Mouse (Mus musculus): Measurements from ENCODE around the gene Prss53.

Prss53 gene

GRCm38 (mm10) chr7:127890798-127891197, at the start of gene Prss53:
Gene Prss53, minus strand, starts transcription at chr7:127890970.
- DNase-seq (ENCODE audit: low spot score) = no peak

DNA sequence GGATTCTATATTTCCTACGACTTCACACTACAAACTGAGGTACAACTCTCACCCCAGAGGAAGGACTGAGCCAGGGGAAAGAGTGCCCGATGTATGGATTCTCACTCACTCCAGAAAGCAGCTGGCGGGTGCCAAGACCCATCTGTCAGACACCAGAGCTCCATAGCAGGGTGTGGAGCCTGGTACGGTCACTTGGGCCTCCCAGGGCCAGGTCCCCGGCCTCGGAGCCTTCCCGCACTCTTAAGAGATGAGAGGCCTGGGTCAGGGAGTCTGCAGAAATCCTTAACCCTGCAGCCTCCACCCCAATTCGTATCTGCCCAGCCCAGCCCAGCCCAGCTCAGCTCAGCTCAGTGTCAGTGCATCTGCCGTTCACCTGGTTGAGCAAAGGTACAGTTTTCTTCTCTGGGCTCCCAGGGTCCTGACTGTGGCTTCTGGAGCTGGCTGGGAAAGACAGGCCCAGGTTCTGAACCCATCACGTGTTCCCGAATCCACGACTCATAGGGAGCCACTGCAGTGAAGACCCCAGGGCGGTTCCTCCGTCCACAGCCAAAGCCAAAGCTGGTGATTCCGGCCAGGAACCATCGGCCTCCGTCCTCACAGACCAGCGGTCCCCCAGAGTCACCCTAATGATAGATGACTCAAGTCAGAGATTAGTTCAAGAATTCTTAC, 45.6 kb upstream of the Prss53 start:
- no peak for DNase-seq (ENCODE audit: low spot score)

DNA sequence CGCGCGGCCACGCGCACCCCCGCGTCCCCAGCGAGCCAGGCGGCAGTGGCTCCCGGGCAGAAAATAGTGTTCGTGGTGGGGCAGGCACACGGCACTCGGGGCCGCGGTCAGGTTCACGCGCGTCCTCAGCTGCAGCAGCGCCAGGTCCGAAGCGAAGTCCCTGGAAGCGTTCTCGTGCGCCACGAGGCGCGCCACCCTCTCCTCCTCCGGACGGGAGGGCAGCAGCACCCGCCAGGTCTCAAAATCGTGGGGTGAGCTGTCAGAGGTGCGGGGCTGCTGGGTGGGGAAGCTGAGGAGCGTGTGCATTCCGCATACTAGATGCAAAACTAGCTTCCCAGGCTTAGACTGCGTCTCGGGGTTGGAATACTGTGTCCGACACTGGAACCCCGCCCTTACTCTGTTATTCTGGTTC, 45.0 kb upstream of the Prss53 start:
- no peak for DNase-seq (ENCODE audit: low spot score)

- peak; percentile 95 for DNase-seq (ENCODE audit: low spot score)
Measured at GRCm38 (mm10) chr7:127935028-127935722, 44.4 kb upstream of the Prss53 start.

- no peak for DNase-seq (ENCODE audit: low spot score)
Measured at GRCm38 (mm10) chr7:127934075-127934474, 43.3 kb upstream of the Prss53 start.

- no peak for DNase-seq (ENCODE audit: low spot score)
Measured at GRCm38 (mm10) chr7:127932273-127933031, 41.7 kb upstream of the Prss53 start.

GRCm38 (mm10) chr7:127931351-127932135, 40.8 kb upstream of the Prss53 start:
- DNase-seq (ENCODE audit: low spot score) = no peak

GRCm38 (mm10) chr7:127930636-127931035, 39.9 kb upstream of the Prss53 start:
- no peak for DNase-seq (ENCODE audit: low spot score)

- no peak for DNase-seq (ENCODE audit: low spot score)
Measured at GRCm38 (mm10) chr7:127929923-127930322, 39.2 kb upstream of the Prss53 start, which contains the start of gene Prss8. Gene Prss8, minus strand, starts transcription at chr7:127930104.

DNA sequence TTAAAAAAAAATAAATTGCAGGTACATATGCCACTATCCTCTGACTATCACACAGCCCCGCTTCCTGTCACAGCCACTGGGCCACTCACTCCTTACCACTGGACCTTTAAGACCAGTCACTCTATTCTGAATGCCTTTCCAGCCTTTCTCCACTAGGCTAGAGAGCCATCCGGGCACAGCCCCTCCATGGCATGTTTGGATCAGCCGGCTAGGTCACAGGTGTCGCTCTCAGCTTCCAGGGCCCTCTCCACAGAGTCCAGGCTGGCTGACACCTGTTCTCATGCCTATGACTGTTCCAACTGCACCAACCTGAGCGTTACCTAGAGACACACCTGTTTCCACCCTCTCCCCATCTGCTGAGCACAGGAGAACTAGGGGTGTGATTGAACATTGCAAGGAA, 37.8 kb upstream of the Prss53 start:
- no peak for DNase-seq (ENCODE audit: low spot score)

DNA sequence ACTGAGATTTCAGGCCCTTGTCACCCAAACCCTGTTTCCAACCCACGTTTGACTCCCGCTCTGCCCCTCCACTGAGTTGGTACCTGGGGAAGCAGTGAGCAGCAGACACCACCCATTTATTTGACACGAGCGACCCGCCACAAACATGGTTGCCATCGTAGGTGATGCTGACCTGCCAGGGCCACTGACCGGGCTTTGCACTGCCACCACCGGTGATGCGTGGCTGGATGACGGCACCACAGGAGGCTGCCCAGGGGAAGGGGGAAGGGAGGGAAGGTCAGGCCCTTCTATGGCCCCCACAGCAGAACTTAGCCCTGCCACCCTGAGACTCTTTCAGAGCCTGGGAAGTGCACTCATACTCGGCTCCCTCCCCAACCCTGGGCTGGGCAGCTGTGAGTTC, 37.0 kb upstream of the Prss53 start:
- no peak for DNase-seq (ENCODE audit: low spot score)

DNA sequence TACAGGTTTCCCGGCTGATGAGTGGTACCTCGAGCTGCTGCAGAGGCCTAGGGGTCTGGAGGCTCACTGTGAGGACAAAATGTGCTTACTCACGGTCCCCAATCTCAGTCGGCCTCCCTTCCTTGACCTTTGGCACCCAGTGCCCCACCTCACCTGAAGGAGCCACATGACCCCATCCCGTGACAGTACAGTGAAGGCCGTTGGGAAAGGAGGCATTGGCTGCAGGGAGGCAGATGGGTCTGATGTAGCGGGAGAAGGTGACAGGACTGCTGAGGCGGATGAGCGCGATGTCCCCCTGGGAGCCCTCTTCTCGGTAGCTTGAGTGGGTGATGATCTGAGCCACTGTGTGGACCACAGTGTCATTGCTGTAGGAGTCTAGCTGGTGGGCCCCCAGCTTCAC, 36.1 kb upstream of the Prss53 start:
- no peak for DNase-seq (ENCODE audit: low spot score)

DNA sequence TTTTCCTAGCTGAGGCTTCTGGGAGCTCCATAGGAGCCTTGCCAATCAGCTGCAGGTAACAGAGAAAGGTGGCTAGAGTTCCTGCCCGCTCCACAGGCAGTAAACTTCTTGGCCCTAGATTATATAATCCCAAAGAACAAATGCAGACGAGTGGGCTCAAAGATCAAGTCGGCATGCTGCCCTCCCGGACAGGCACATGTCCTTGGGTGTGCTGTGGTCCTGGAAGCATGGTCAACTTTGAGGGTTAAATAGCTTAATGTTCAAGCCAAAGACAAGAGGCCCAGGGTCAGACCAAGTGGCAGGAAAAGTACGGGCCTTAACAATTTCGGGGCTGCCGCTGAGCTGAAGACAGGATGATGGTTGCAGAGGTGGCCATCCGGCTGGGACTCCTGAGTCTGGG, 35.3 kb upstream of the Prss53 start:
- DNase-seq (ENCODE audit: low spot score) = no peak

GRCm38 (mm10) chr7:127925252-127925651, 34.5 kb upstream of the Prss53 start:
- DNase-seq (ENCODE audit: low spot score) = no peak

DNA sequence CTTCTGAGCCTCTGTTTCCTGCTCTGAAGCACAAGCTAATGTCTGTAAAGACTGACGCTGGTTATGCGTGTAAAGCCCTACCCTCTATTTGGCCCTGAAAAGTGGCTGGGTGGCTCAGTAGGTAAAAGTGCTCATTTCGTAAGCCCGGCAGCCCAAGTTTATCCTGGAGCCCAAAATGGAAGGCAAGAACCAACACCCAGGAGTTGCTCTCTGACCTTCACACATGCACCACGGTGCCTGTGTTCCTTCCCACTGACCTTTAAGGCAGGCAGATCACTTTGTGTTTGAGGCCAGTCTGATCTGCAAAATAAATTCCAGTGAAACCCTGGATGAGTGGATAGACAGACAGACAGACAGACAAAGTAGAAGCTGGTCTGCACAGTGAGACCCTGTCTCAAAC, 32.9 kb upstream of the Prss53 start:
- DNase-seq (ENCODE audit: low spot score) = no peak

GRCm38 (mm10) chr7:127922451-127923275, 31.9 kb upstream of the Prss53 start:
- DNase-seq (ENCODE audit: low spot score) = no peak

GRCm38 (mm10) chr7:127921516-127921915, 30.7 kb upstream of the Prss53 start:
- DNase-seq (ENCODE audit: low spot score) = no peak

DNA sequence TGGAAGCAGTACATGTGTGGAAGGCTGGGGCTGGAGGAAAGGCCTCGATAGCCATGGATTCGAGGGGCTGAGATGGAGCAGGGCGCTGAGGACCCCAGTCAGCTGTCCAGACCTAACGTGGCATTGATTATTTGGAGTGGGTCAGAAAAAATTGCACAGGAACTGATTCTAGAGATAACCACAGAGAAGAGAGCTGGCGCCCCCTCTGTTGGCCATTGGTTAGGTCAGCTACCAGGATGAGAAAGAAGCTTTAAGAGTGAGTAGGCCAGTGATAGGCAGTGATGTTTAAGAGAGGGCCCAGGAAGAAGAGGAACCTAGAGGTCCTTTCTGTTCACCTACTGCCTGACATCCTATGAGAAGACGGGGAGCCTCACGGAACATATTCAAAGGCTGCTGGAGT, 28.5 kb upstream of the Prss53 start:
- no peak for DNase-seq (ENCODE audit: low spot score)

GRCm38 (mm10) chr7:127918203-127918602, 27.4 kb upstream of the Prss53 start:
- DNase-seq (ENCODE audit: low spot score) = no peak

- DNase-seq (ENCODE audit: low spot score) = no peak
Measured at GRCm38 (mm10) chr7:127915293-127915692, 24.5 kb upstream of the Prss53 start.

- DNase-seq (ENCODE audit: low spot score) = no peak
Measured at GRCm38 (mm10) chr7:127912938-127913337, 22.2 kb upstream of the Prss53 start.
